Mouse (Mus musculus) frontal cortex, adult (tissue): Measurements from ENCODE around the gene Prmt9.
A peak's percentile ranks its signal among the peaks of the same experiment; 100 is the strongest.

Experiments
- ATAC-seq: cut with Nextera tagmentation; 2 replicates; pipeline ENCODE4 v1.9.2; 2017; ENCODE audit warnings: mild to moderate bottlenecking, moderate library complexity, mixed read lengths; ENCODE audit not compliant: low TSS enrichment

Prmt9 gene

GRCm38 (mm10) chr8:77534358-77534992, 14.7 kb upstream of the Prmt9 start:
- no peak for ATAC-seq

DNA sequence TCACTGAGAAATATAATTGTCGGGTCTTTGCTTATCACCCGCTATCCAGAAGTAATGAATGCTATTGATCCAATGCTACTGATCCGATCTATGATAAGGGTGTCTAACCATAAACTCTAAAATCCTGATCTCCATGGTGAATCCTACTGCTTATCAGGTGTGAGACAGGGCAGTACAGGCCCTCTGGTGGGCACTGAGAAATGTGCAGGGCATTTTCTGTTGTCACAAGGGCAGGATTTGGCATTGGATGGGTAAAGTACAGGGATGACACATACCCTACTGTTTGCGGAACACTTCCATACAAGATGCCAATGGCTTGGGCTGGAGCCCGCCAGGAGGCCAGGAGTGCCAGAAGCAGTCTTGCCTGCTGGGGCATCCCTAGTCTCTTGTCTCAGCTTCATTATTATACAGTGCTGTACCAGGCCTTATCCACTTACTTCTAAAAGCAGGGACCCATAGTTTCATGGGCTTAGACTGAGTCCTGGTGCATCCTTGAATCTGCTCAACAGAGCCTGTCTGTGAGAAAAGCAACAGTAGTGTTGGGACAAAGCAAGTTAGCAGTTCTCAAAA, 14.1 kb upstream of the Prmt9 start:
- ATAC-seq = peak; percentile 92

GRCm38 (mm10) chr8:77536821-77537220, 12.4 kb upstream of the Prmt9 start:
- no peak for ATAC-seq

DNA sequence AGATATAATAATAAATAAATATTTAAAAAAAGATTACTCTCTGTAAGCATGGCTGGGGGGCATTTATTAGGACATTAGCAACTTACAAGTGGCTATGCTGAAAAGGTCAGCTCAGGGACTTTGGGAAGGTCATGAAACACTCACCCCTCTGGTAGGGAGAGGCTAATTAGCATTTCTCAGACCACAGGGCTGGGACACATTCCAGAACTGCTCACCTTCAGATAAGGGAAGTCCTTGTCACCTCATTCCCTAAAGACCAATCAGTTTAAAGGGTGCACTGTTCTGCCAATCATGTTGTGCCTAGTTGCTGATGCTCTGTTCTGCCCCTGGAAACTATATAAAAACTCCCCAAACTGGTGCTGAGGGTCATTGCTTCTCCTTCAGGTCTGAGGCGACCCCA, 10.9 kb upstream of the Prmt9 start:
- ATAC-seq = no peak

GRCm38 (mm10) chr8:77543152-77543777, 5.9 kb upstream of the Prmt9 start:
- ATAC-seq = no peak

DNA sequence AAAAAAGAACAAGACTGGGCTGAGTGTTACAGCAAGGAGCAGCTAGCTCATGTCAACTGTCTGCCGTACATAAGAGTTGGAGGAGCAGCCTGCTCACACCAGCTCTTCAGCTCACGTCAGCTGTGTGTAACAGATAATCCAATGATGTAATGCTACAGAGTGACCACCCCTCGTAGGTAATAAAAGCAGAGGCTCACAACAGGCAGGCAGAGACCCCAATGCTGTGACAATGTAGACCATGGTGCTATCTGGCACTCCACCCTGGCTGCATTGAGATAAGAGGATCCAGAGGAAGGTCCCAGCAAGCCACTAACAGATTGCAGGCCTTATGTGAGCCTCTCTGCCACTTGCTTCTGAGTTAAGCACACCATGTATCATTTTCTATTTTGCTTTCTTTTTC, 4.8 kb upstream of the Prmt9 start:
- no peak for ATAC-seq

GRCm38 (mm10) chr8:77545616-77546015, 3.6 kb upstream of the Prmt9 start:
- ATAC-seq = no peak

DNA sequence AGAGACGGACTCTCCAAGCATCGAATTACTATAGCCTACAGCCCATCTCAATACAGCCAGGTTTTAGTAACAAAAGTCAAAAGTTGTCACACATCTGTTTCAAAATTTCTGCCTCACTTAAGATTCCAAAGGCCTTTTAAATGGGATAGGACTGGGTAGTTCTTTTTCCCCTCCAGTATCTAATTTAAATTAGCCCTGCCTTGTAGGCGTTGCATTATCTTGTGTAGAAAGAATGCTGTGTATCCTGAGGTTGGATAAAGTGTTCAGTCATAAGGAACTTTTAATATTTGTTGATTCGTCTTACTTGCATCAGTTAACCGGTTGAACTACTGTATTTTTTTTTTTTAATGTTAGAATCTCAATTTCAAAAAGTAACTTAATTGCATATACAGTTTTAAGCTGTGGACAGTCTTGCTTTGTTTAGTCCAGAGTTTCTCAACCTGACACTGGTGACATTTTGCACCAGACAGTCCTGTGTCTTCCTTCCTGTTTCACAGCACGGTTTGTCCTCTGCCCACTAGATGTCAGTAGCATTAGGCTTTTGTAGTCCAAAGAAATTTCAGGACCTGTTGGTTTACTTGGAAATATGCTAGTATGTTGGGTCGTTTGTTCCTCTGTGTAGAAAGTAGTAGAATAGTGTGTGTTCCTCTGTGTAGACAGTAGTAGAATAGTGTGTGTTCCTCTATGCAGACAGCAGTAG, 834 bp downstream of the Prmt9 start:
- peak; percentile 50 for ATAC-seq

DNA sequence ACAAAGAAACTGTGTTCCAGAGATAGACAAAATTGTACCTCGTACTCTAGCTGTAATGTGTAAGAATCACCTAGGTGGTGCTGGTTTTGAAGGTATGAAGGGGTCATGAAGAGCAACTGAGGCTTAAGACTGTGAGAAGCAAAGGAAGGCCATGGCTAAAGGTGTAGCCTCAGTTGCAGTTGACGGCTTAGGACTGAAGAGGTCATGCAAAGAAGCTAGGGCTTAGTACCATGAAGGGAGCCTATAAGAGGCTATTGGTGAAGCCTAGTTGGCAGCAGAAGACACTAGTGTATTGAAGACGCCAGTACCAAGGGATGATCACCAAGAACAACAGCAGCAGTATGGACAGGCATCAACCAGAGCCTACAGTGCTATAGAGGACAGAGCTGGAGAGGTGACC, 3.3 kb downstream of the Prmt9 start:
- no peak for ATAC-seq

DNA sequence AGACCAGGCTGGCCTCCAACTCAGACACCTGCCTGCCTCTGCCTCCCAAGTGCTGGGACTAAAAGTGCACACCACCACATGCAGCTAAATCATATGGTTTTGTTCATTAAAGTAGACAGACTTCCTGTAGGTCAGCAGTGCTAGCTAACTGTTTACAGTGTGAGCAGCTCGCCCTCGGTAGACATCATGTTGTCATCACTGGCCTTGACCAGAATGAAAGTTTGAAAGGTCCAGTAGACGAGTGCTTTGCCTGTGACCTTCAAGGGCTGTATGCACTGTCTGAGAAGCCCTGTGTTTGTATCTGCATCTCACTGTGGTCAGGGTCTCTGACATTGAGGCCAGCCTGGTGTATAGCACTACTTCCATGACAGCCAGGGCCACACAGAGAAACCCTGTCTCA, 12.2 kb downstream of the Prmt9 start:
- no peak for ATAC-seq

GRCm38 (mm10) chr8:77574229-77574628, 25.0 kb downstream of the Prmt9 start:
- ATAC-seq = peak; percentile 44; the same call in 1 of the 2 replicates

- ATAC-seq = no peak
Measured at GRCm38 (mm10) chr8:77577674-77578073, 28.5 kb downstream of the Prmt9 start.

- no peak for ATAC-seq
Measured at GRCm38 (mm10) chr8:77584174-77584573, 35.0 kb downstream of the Prmt9 start.

GRCm38 (mm10) chr8:77609621-77610020, 60.4 kb downstream of the Prmt9 start:
- no peak for ATAC-seq

- ATAC-seq = peak; percentile 99
Measured at GRCm38 (mm10) chr8:77610374-77610969, 61.3 kb downstream of the Prmt9 start, which contains the start of gene Tmem184c. Gene Tmem184c (minus strand): TSS chr8:77610698.

DNA sequence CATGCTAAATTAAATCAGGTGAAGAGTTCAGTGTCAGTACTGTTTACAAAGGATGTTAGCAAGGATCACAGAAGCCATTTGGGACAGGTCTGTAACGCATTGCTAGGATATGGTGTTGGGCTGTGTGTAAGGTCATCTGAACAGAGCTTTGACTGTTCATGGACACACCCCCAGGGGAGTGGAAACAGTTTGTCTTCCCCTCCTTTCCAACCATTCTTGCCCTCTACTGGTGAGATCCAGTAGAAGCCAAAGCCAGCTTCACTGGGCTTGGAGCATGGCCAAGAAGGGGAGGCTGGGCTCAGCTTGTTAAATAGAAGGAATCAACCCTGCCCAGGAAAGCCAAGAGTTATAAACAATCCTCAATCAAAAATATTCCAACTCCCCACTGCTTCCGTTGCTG, 68.7 kb downstream of the Prmt9 start:
- ATAC-seq = peak; percentile 41; the same call in 1 of the 2 replicates

GRCm38 (mm10) chr8:77623677-77624209, 74.5 kb downstream of the Prmt9 start:
- no peak for ATAC-seq

GRCm38 (mm10) chr8:77629858-77630537, 80.8 kb downstream of the Prmt9 start:
- ATAC-seq = peak; percentile 98

DNA sequence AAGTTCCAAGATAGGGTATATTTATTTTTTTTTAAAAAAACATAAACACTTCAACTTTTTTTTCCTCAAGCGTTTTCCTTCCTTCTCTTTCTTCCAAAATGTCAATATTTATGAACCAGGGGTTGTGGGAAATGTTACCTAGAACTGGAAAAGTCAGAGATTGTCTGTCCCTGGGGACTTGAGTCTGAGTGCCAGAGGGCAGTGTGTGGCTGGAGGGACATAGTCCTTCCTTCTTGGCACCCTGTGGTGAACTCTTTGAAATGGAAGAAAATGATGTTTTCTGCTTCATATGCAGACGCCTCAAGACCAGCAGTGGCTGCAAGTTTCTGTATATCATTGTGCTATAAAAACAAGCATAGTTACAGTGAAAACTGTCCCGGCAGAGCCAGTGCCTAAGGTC, 81.5 kb downstream of the Prmt9 start:
- no peak for ATAC-seq
